Mouse (Mus musculus) kidney, embryonic 16.5 days (tissue): ENCODE results near the gene AI481877. TPM values are rescaled to one million over a fixed set of nuclear protein-coding genes. Genes with fewer than 3 reads are reported as not detected.

ENCODE experiments used
- ATAC-seq: fragments of 200-750 bp; cut with Nextera tagmentation; 2 replicates; pipeline ENCODE4 v1.8.0; 2017; ENCODE audit warnings: moderate TSS enrichment; ENCODE audit not compliant: low FRiP score, low TSS enrichment
- H3K27ac ChIP-seq: fragments of 300-500 bp; sonication (generic); 2 replicates; pipeline ENCODE4 v1.5.1; 2014; ENCODE audit warnings: low read length
- H3K27me3 ChIP-seq: fragments of 300-500 bp; sonication (generic); 2 replicates; pipeline ENCODE4 v1.6.1; 2014; ENCODE audit warnings: low read length, control low read depth, mixed read lengths; ENCODE audit not compliant: insufficient read depth
- H3K36me3 ChIP-seq: fragments of 300-500 bp; sonication (generic); 2 replicates; pipeline ENCODE4 v1.6.1; 2014; ENCODE audit warnings: low read length, control low read depth, mixed read lengths; ENCODE audit not compliant: insufficient read depth
- H3K4me1 ChIP-seq: fragments of 300-500 bp; sonication (generic); 2 replicates; pipeline ENCODE4 v1.6.1; 2014; ENCODE audit warnings: low read length, control low read depth, mixed read lengths; ENCODE audit not compliant: insufficient read depth
- H3K4me2 ChIP-seq: fragments of 300-500 bp; sonication (generic); replicated peaks from 2 replicates; pipeline ENCODE4 v1.6.1; 2014; ENCODE audit warnings: low read depth, low read length
- H3K4me3 ChIP-seq: fragments of 300-500 bp; sonication (generic); 2 replicates; pipeline ENCODE4 v1.5.1; 2014; ENCODE audit warnings: mild to moderate bottlenecking, low read length
- H3K9ac ChIP-seq: fragments of 300-500 bp; sonication (generic); replicated peaks from 2 replicates; pipeline ENCODE4 v1.6.1; 2014; ENCODE audit warnings: low read length
- H3K9me3 ChIP-seq: fragments of 300-500 bp; sonication (generic); 2 replicates; pipeline ENCODE4 v1.6.1; 2016; ENCODE audit warnings: low read length, control low read depth
- WGBS: fragments of 180-500 bp; shearing (Covaris S2); extraction: QIAGEN DNeasy Blood & Tissue Kit; methylation state at CpG from one replicate; pipeline ENCODE4 v1.1.7; 2014; 5-methylcytosine and 5-hydroxymethylcytosine counted together
- polyA plus RNA-seq: library from polyadenylated mRNA; unstranded; fragments of >200 nt; fragmentation: Nextera tagmentation; extraction: Ambion mirVana; gene quantifications from 2 replicates; pipeline ENCODE4 v1.2.1, GENCODE M21; 2015

AI481877 gene
- polyA plus RNA-seq, 1 experiment from 2014 or later = not detected

DNA sequence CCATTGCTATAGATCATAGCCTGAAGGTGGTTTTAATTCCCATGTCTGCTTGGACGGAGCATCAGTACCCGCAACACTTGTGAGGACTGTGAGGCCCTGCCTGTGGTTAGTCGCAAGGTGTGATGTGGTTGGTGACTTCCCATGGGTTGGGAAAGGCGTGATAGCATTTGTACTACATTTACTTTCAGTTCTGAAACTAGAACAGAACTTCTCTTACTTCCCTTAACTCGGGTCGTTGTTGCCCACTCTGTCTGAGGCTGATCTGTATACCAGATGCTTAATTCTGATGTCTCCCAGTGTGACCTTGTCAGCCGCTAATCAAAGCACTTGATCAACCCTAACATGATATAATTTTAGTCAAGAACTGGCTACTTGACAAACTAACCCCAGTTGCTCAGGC lies 129.6 kb downstream of the AI481877 start:
- H3K4me2 ChIP-seq = no peak overlapping the region
- no peak overlapping the region for H3K27ac ChIP-seq
- H3K9ac ChIP-seq = no peak overlapping the region
- H3K4me3 ChIP-seq = no peak overlapping the region
- no peak for ATAC-seq
- H3K27me3 ChIP-seq = no peaks in the 10 kb centered on the region
- 92% methylated on average over 7 of the region's 7 CpGs for WGBS
- H3K9me3 ChIP-seq = no peaks in the 10 kb centered on the region
- H3K4me1 ChIP-seq = peaks cover 25% of the 10 kb centered on the region
- no peaks in the 10 kb centered on the region for H3K36me3 ChIP-seq

DNA sequence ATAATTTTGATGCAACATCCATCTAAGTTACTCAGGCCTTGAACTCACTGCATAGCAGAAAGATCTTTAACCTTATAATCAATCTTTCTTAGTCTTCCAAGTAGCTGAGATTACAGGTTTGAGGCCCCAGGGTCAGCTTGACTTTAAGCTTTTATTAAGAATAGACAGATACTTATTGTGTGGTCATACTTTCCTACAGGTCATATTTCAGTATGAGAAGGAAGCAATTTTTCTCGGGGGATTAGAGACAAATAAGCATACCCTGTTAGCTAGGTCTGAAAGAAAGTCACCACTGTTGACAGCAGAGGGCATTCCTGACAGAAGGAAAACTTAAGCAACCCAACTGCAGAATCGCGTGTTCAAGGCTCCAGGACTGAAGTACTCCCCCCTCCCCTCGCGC lies 130.8 kb downstream of the AI481877 start:
- Histone ChIP-seq H3K4me2 (no peak overlapping the region), H3K9ac (no peak overlapping the region), H3K27me3 (no peaks in the 10 kb centered on the region), H3K27ac (no peak overlapping the region), H3K36me3 (no peaks in the 10 kb centered on the region), H3K4me3 (no peak overlapping the region), H3K9me3 (no peaks in the 10 kb centered on the region), H3K4me1 (peaks cover 31% of the 10 kb centered on the region)
- 74% methylated on average over 5 of the region's 5 CpGs for WGBS
- no peak for ATAC-seq

DNA sequence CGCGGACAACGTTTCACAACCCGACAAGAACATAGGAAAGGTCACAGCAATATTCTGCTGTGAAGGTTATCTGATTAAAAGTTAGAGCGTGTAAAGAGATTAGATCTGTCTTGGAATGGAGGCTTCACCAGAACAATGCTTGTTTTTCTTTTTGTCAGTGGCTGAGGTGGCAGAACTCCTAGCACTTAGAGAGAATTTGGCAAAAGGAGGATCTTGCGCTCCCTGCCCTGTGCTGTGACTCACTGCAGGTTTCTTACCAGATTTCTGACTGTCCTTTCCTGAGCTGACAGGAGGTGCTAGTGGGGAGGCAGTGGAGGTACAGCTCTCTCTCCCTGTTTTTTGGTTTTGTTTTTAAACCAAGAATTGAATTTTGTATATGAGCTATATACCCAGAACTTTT lies 131.8 kb downstream of the AI481877 start:
- Histone ChIP-seq H3K4me3 (no peak overlapping the region), H3K36me3 (no peaks in the 10 kb centered on the region), H3K27ac (no peak overlapping the region), H3K4me1 (peaks cover 35% of the 10 kb centered on the region), H3K9me3 (no peaks in the 10 kb centered on the region), H3K27me3 (no peaks in the 10 kb centered on the region), H3K9ac (no peak overlapping the region), H3K4me2 (no peak overlapping the region)
- WGBS = 77% methylated on average over 6 of the region's 6 CpGs
- ATAC-seq = no peak

DNA sequence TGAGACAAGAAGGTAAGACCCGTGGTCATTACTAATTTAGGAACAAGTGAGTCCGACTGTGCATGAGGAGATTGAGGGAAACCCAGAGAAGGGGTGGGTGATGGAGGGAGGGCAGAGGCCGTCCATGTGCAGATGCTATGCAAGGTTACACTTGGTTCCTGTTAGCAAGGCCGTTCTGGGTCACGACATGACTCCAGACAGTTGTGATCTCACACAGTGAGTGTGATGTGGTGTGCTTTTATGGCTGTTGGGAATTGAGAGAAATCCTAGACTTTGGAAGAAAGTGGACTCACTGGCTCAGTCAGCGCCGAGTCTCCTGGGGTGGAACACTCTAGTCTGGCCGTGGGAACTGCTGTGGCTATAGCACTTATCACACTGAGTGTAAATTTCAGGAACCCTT lies 132.6 kb downstream of the AI481877 start:
- Histone ChIP-seq H3K9me3 (no peaks in the 10 kb centered on the region), H3K27me3 (no peaks in the 10 kb centered on the region), H3K4me2 (no peak overlapping the region), H3K27ac (no peak overlapping the region), H3K36me3 (no peaks in the 10 kb centered on the region), H3K9ac (no peak overlapping the region), H3K4me3 (no peak overlapping the region), H3K4me1 (peaks cover 35% of the 10 kb centered on the region)
- 22% methylated on average over 8 of the region's 8 CpGs for WGBS
- ATAC-seq = no peak

DNA sequence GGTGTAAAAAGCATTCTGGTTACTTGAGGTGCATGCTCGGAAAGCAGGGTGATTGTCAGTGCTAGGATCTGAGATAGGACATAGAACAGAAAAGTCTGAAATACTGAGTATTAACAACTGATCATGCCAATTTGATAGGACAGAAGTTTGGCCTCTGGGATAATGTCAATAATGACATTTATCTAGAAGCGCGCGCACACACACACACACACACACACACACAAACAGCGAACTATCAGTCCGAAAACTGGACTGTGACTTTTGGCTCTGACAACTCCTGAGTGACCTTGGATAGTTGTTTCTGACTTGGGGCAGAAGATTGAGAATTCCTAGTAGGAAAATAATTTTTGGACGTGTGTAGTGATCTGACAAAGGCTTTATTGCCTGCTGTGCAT lies 135.0 kb downstream of the AI481877 start:
- WGBS = 27% methylated on average over 7 of the region's 7 CpGs
- Histone ChIP-seq H3K4me2 (peak overlapping the region; percentile 95), H3K9me3 (no peaks in the 10 kb centered on the region), H3K9ac (peak overlapping the region; percentile 93), H3K4me3 (peak overlapping the region; percentile 89), H3K4me1 (peaks cover 35% of the 10 kb centered on the region), H3K36me3 (no peaks in the 10 kb centered on the region), H3K27me3 (no peaks in the 10 kb centered on the region), H3K27ac (no peak overlapping the region)
- ATAC-seq = no peak

DNA sequence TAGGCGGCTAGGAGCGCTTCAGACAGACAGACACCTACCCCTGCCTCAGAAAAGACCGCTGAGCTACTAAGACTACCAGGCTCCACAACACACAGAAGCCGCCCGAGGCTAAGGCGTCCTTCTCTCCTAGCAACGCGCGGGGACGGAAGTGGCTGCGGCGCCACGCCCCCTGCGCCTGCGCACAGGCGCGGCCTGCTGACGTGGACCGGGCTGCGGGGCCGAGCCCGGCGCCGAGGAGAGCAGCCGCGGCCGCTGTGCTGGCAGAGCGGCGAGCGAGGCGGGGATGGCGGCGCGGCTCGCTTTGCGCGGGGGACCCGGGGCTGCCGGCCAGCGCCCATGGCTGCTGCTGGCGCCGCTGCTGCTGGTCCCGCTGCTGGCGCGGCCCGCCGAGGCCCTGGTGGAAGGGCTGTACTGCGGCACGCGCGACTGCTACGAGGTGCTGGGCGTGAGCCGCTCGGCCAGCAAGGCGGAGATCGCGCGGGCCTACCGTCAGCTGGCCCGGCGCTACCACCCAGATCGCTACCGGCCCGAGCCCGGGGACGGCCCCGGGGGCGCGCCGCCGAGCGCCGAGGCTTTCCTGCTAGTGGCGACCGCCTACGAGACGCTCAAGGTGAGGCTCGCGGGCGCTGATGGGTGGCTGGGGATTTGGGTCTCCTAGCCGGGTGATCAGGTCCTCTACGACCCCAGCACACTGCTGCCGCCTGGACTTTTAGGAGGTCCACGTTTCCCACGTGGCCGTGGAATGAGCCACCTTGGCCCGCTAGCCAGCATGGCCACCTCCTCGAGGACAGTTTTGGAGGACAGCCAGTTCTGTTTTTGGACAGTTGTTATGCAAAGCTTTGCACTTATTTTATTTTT lies 135.6 kb downstream of the AI481877 start, which contains the start of gene Gm20503:
TSS of gene Gm20503 (plus strand) at position 263 of the 858 bp plus-strand sequence.
- ATAC-seq = peak; percentile 98
- Histone ChIP-seq H3K4me3 (peak within 1 kb of the TSS; percentile 89), H3K36me3 (no peaks in the 10 kb centered on the region), H3K27ac (peak within 1 kb of the TSS; percentile 87), H3K9ac (peak within 1 kb of the TSS; percentile 93), H3K27me3 (no peaks in the 10 kb centered on the region), H3K4me2 (peak within 1 kb of the TSS; percentile 95), H3K4me1 (peaks cover 35% of the 10 kb centered on the region), H3K9me3 (no peaks in the 10 kb centered on the region)
- under 1% methylated on average over 88 of the region's 89 CpGs for WGBS

DNA sequence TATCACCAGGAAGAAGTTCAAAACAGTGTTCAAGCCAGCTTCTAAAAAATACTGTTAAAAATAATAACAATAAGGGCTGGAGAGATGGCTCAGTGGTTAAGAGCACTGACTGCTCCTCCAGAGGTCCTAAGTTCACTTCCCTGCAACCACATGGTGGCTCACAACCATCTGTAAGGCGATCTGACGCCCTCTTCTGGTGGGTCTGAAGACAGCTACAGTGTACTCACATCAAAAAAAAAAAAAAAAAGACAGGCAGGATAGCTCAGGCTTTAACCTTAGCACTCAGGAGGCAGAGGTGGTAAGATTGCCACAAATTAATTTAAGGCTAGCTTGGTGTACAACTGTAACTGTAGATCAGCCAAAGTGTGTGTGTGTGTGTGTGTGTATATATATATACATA lies 138.2 kb downstream of the AI481877 start:
- Histone ChIP-seq H3K27me3 (no peaks in the 10 kb centered on the region), H3K9ac (no peak overlapping the region), H3K4me1 (peaks cover 25% of the 10 kb centered on the region), H3K36me3 (no peaks in the 10 kb centered on the region), H3K9me3 (no peaks in the 10 kb centered on the region), H3K27ac (no peak overlapping the region), H3K4me3 (no peak overlapping the region), H3K4me2 (no peak overlapping the region)
- 4% methylated on average over 2 of the region's 2 CpGs for WGBS
- no peak for ATAC-seq

DNA sequence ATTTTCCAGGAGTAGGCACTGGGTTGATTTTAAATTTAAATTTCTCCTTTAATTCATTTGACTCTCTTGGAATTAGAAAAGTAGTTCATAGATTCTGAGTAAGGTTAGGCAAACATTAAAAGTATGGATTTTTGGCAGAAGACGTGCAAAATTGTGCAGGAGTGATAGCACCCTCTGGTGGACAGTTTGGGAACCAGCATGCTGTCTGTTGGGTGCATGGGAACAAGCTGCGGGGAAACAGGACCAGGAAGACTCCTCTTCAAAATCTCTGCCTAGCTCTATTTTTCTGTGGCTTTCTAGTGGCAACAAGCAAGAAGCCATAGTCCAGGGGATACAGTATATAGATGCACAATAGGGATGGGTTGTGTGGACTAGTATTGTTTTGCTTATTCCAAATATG lies 139.1 kb downstream of the AI481877 start:
- Histone ChIP-seq H3K9ac (no peak overlapping the region), H3K27ac (no peak overlapping the region), H3K4me3 (no peak overlapping the region), H3K36me3 (no peaks in the 10 kb centered on the region), H3K9me3 (no peaks in the 10 kb centered on the region), H3K4me1 (peaks cover 21% of the 10 kb centered on the region), H3K4me2 (no peak overlapping the region), H3K27me3 (no peaks in the 10 kb centered on the region)
- no peak for ATAC-seq
- WGBS = 12% methylated on average over 2 of the region's 2 CpGs

DNA sequence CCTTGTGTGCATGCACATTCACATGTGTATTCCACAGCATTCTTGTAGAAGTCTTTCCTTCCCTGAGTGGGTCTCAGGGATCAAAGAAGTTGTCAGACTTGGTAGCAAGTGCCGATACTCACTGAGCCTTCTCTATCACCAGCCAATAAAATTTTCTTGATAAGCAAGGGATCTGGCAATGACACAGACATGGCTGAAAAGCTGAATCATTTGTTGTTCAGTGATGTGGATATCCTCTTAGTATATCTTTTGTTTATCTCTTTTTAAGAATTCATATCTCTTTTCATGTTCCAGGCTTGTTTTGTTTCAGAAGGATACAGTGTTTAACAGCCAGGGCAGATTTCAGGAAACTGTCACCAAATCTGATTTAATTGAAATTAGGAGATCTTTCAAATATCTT lies 140.1 kb downstream of the AI481877 start:
- Histone ChIP-seq H3K9ac (no peak overlapping the region), H3K4me2 (no peak overlapping the region), H3K9me3 (no peaks in the 10 kb centered on the region), H3K4me3 (no peak overlapping the region), H3K27me3 (no peaks in the 10 kb centered on the region), H3K4me1 (peaks cover 13% of the 10 kb centered on the region), H3K36me3 (no peaks in the 10 kb centered on the region), H3K27ac (no peak overlapping the region)
- 80% methylated on average over 1 of the region's 1 CpGs for WGBS
- no peak for ATAC-seq

DNA sequence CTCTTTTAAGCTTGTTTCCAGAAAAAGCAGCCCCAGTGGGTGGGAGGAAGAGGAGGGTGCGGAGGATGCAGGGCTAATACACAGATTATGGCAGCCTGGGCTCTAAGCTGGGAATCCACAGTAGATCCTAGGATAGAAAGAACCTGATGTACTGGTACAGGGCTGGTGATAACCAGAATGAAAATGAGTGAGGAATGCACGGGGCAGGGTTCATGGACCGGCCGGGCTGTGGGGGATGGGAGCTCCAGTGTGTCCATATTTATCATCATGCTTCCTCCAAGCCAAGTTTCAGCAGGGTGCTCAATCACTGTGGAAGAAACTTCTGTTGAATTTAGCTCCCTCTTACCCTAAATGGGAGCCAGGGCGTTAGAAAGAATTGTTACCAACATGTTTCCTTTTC lies 141.7 kb downstream of the AI481877 start:
- H3K9me3 ChIP-seq = no peaks in the 10 kb centered on the region
- no peak overlapping the region for H3K9ac ChIP-seq
- no peak overlapping the region for H3K27ac ChIP-seq
- WGBS = 61% methylated on average over 5 of the region's 5 CpGs
- no peaks in the 10 kb centered on the region for H3K27me3 ChIP-seq
- H3K4me1 ChIP-seq = 0 out of 2 replicates have a peak, but pooled peaks cover 8% of the 10 kb centered on the region
- H3K4me3 ChIP-seq = no peak overlapping the region
- ATAC-seq = no peak
- H3K4me2 ChIP-seq = no peak overlapping the region
- H3K36me3 ChIP-seq = no peaks in the 10 kb centered on the region
